Mouse (Mus musculus) ES-E14 (cell line): ENCODE measurements around the gene Ptx4. TPM values are rescaled to one million over a fixed set of nuclear protein-coding genes. Genes with fewer than 3 reads are reported as not detected.

ENCODE experiments used
- DNase-seq: peaks from one replicate; pipeline ENCODE4 v3.0.0-alpha.2; 2013; ENCODE audit warnings: low read depth, low spot score
- H3K27ac ChIP-seq: 2 replicates; pipeline ENCODE4 v1.5.1; 2012; ENCODE audit warnings: low read depth, mild to moderate bottlenecking, low read length, moderate library complexity, mixed read lengths; ENCODE audit not compliant: poor library complexity, insufficient read depth, severe bottlenecking
- H3K36me3 ChIP-seq: 2 replicates; pipeline ENCODE4 v1.6.1; 2012; ENCODE audit warnings: mild to moderate bottlenecking, low read length, moderate library complexity, mixed read lengths; ENCODE audit not compliant: control insufficient read depth, poor library complexity, insufficient read depth, severe bottlenecking
- H3K4me1 ChIP-seq, 2 experiments: fragments of 150-350 bp in 1 of 2; sonication (generic) in 1 of 2; 2 replicates each; pipeline ENCODE4 v1.6.1; 2012; ENCODE audit warnings: low read length in 2 of 2, mild to moderate bottlenecking in 1 of 2, mixed read lengths in 1 of 2; ENCODE audit not compliant: control insufficient read depth in 2 of 2, insufficient read depth in 2 of 2, poor library complexity in 1 of 2
- H3K4me3 ChIP-seq, 2 experiments: fragments of 150-350 bp in 1 of 2; sonication (generic) in 1 of 2; 2 replicates each; pipeline ENCODE4 v1.5.1; 2012; ENCODE audit warnings: low read length in 2 of 2, low read depth in 1 of 2, mild to moderate bottlenecking in 1 of 2, mixed read lengths in 1 of 2; ENCODE audit not compliant: insufficient read depth in 1 of 2, poor library complexity in 1 of 2, severe bottlenecking in 1 of 2
- H3K9ac ChIP-seq: 2 replicates; pipeline ENCODE4 v1.6.1; 2012; ENCODE audit warnings: low read depth, mild to moderate bottlenecking, low read length, mixed read lengths; ENCODE audit not compliant: poor library complexity, insufficient read depth, severe bottlenecking
- H3K9me3 ChIP-seq: fragments of 150-350 bp; sonication (generic); 2 replicates; pipeline ENCODE4 v1.6.1; 2012; ENCODE audit warnings: low read depth, mild to moderate bottlenecking, low read length; ENCODE audit not compliant: control insufficient read depth, insufficient read depth
- CHD2 ChIP-seq: IDR thresholded peaks from 2 replicates; pipeline ENCODE4 v1.6.1; 2014; ENCODE audit warnings: mild to moderate bottlenecking, low read depth, low read length, inconsistent platforms
- HCFC1 ChIP-seq: IDR thresholded peaks from 2 replicates; pipeline ENCODE4 v1.6.1; 2012; ENCODE audit warnings: low read length, inconsistent platforms, borderline replicate concordance; ENCODE audit not compliant: insufficient read depth
- MAFK ChIP-seq: IDR thresholded peaks from 2 replicates; pipeline ENCODE4 v1.6.1; 2014; ENCODE audit warnings: mild to moderate bottlenecking, low read depth, low read length, inconsistent platforms; ENCODE audit not compliant: insufficient read depth
- ZC3H11A ChIP-seq: IDR thresholded peaks from 2 replicates; pipeline ENCODE4 v1.6.1; 2012; ENCODE audit warnings: low read depth, mild to moderate bottlenecking, inconsistent platforms, low read length, borderline replicate concordance
- ZNF384 ChIP-seq: IDR thresholded peaks from 2 replicates; pipeline ENCODE4 v1.6.1; 2012; ENCODE audit warnings: low read depth, low read length, inconsistent platforms
- in situ Hi-C, 2 experiments: fragments of 600-800 bp; cut with MboI; formaldehyde crosslinking; loops; one replicate each; pipeline ENCODE4 v1.15.1; 2025; ENCODE audit warnings: low sequenced_read_pairs in 2 of 2, inconsistent platforms in 1 of 2; ENCODE audit not compliant: unreplicated experiment in 2 of 2
- total RNA-seq: library from RNA; depleted of rRNA; stranded (reverse); fragments of 300-350 nt; gene quantifications from 2 replicates; pipeline ENCODE4 v1.2.3, GENCODE M21; 2012

Gene Ptx4
- total RNA-seq, 1 experiment = not detected

DNA sequence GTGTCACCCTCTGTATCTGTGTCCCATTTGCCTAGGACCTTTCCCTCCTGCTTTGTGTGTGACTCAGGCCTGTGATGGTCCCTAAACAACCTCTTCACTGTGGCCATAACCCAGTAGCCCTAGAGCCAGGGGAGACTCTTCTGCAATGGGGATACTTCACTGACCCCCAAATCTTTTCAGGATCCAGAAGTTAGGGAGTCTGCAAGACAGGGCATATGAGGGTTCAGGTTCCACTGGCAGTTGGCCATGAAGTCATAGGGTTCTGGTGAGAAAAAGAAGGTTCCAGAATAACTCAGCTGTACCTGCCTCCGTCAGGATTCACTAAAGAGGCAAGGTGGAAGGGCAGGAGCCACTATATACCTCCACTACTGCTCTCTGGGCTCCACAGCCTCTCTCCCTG lies 41.6 kb downstream of the Ptx4 start, which contains the start of gene Ccdc154:
Gene Ccdc154, plus strand, starts transcription at position 301 of the 400 bp plus-strand sequence.
- Histone ChIP-seq H3K4me3 (no peak within 1 kb of the TSS), H3K4me1 (no peaks in the 10 kb centered on the region; a peak in 1 of 4 replicates), H3K9ac (no peak within 1 kb of the TSS), H3K27ac (no peak within 1 kb of the TSS), H3K9me3 (no peaks in the 10 kb centered on the region), H3K36me3 (peaks cover 11% of the 10 kb centered on the region)
- DNase-seq = no peak
- in situ Hi-C loops = no loop called here
- no peak for TF ChIP-seq CHD2
- TF ChIP-seq MAFK = no peak
- no peak for TF ChIP-seq ZNF384
- no peak for TF ChIP-seq ZC3H11A
- TF ChIP-seq HCFC1 = no peak

DNA sequence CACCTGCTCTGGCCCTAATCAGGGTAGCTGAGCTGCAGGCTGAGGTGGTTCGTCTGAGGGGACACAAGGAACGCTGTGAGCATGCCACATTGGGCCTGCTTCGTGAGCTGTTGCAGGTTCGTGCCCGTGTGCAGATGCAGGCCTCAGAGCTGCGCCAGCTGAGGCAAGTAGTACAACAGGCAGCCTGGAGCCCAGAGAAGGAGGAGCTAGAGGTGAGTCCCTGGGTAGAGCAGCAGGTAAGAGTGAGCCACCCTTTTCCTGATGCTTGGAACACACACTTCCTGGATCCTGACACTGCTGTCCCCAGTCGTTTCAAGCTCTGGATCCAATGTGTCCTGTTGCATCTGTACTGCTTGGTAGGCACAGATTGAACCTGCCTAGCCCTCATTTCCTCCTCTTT lies 42.8 kb downstream of the Ptx4 start:
- Histone ChIP-seq H3K4me3 (no peak overlapping the region), H3K36me3 (peaks cover 7% of the 10 kb centered on the region), H3K9me3 (no peaks in the 10 kb centered on the region), H3K4me1 (no peaks in the 10 kb centered on the region; a peak in 1 of 4 replicates), H3K9ac (no peak overlapping the region), H3K27ac (no peak overlapping the region)
- DNase-seq = no peak
- in situ Hi-C loops = no loop called here
- TF ChIP-seq CHD2 (no peak), HCFC1 (no peak), MAFK (no peak), ZNF384 (no peak), ZC3H11A (no peak)

DNA sequence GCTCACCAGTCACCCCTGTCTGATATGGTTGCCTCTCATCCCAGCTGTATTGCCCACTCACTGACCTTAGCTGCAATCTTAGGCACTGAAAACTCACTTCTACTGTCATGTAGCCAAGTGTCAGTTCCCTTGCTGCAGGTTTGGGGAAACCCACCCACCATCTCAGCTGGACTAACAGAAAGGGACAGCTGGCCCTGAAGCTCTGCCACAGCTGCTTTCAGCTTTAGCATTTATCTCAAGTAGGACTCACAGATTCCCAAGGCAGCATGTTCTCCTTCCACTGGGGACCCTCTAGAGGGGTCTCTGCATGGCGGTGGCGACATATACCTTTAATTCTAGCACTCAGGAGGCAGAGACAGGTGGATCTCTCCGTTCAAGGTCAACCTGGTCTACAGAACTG lies 44.2 kb downstream of the Ptx4 start:
- DNase-seq = no peak
- Histone ChIP-seq H3K9me3 (no peaks in the 10 kb centered on the region), H3K4me3 (no peak overlapping the region), H3K27ac (no peak overlapping the region), H3K9ac (no peak overlapping the region), H3K4me1 (no peaks in the 10 kb centered on the region; a peak in 1 of 4 replicates), H3K36me3 (peaks cover 2% of the 10 kb centered on the region)
- no peak for TF ChIP-seq CHD2
- no peak for TF ChIP-seq MAFK
- no peak for TF ChIP-seq ZC3H11A
- no peak for TF ChIP-seq HCFC1
- TF ChIP-seq ZNF384 = no peak
- in situ Hi-C loops = no loop called here

DNA sequence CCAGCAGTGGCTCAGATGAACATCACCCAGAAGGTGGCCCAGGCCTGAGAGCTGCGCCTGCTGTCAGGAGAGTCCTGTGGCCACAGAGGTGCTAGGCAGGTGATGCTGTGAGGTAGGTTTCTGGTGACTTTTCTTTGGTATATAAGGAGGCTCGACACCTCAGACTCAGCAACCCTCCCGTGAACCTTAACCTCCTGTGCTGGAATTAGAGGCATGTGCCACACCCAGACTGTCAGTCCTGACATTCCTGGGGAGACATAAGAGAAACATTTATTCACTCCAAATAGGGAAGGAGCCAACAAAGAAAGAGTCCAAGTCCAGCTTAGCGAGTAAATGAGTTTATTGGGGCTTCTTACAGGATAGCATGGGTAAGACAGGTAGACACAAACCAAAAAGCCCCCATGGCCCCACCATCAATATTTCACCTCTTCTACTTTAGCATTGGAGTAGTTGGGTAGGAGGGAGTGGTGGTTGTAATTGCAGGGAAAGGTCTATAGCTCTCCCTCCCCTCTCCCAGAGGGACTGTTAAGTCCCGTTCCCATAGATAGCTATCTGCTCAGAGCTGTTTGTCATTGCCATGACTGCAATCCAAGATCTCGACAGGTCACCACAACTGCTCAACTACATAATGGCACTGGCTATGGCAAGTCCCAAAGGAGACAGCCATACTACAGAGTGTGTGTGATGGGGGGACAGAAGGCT lies 45.6 kb downstream of the Ptx4 start:
- no peak overlapping the region for H3K9ac ChIP-seq
- in situ Hi-C loops = no loop called here
- no peaks in the 10 kb centered on the region for H3K9me3 ChIP-seq

DNA sequence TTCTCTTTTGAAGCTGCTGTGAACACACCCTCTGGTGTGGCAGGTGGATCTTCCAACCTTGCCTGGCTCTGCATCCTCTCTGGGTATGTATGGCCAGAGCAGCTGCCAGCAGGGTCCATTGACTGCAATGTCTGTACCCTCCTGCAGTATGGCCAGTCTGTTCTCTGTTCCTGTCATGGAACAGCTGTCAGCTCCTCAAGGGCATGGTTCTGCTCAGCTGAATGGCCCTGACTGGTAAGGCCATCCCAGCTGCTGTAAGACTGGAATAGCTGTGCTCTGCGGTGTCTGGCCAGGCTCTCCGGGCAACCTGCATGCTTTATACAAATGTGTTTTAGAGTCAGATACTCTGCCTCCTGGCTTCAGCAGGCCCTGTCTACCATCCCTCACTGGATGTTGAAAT lies 49.1 kb downstream of the Ptx4 start:
- H3K9me3 ChIP-seq = no peaks in the 10 kb centered on the region
- no peak for TF ChIP-seq HCFC1
- no peak for TF ChIP-seq ZNF384
- no peak for TF ChIP-seq ZC3H11A
- TF ChIP-seq CHD2 = no peak
- TF ChIP-seq MAFK = no peak
- DNase-seq = no peak
- in situ Hi-C loops = no loop called here
- no peak overlapping the region for H3K4me3 ChIP-seq
- H3K9ac ChIP-seq = no peak overlapping the region
- H3K27ac ChIP-seq = no peak overlapping the region
- H3K36me3 ChIP-seq = no peaks in the 10 kb centered on the region
- H3K4me1 ChIP-seq = no peaks in the 10 kb centered on the region; a peak in 2 of 4 replicates

More for the DNA sequence above, 45.6 kb downstream of the Ptx4 start:
- Histone ChIP-seq H3K4me1 (no peaks in the 10 kb centered on the region; a peak in 1 of 4 replicates), H3K27ac (no peak overlapping the region), H3K4me3 (no peak overlapping the region), H3K36me3 (no peaks in the 10 kb centered on the region; the same call in 1 of the 2 replicates)
- no peak for DNase-seq
- TF ChIP-seq CHD2 = no peak
- TF ChIP-seq ZC3H11A = no peak
- no peak for TF ChIP-seq HCFC1
